Mouse (Mus musculus) hindbrain, postnatal 0 days (tissue): ENCODE data around the gene Ifnar2. TPM values are rescaled to one million over a fixed set of nuclear protein-coding genes. Genes with fewer than 3 reads are reported as not detected.

ENCODE experiments used
- ATAC-seq: fragments of 200-750 bp; cut with Nextera tagmentation; 2 replicates; pipeline ENCODE4 v1.8.0; 2017; ENCODE audit warnings: mild to moderate bottlenecking, moderate TSS enrichment, moderate library complexity
- DNase-seq: peaks from one replicate; pipeline ENCODE4 v3.0.0-alpha.2; 2015; ENCODE audit warnings: low spot score
- H3K27ac ChIP-seq: fragments of 300-500 bp; sonication (generic); 2 replicates; pipeline ENCODE4 v1.5.1; 2014; ENCODE audit warnings: mild to moderate bottlenecking
- H3K27me3 ChIP-seq: fragments of 300-500 bp; sonication (generic); 2 replicates; pipeline ENCODE4 v1.6.1; 2014; ENCODE audit warnings: low read length, mixed read lengths; ENCODE audit not compliant: insufficient read depth
- H3K36me3 ChIP-seq: fragments of 300-500 bp; sonication (generic); 2 replicates; pipeline ENCODE4 v1.6.1; 2014; ENCODE audit warnings: low read length, mixed read lengths; ENCODE audit not compliant: insufficient read depth
- H3K4me1 ChIP-seq: fragments of 300-500 bp; sonication (generic); 2 replicates; pipeline ENCODE4 v1.6.1; 2014; ENCODE audit warnings: antibody characterized with exemption, low read length, mixed read lengths; ENCODE audit not compliant: insufficient read depth
- H3K4me2 ChIP-seq: fragments of 300-500 bp; sonication (generic); 2 replicates; pipeline ENCODE4 v1.6.1; 2014; ENCODE audit warnings: low read depth, mild to moderate bottlenecking, low read length, moderate library complexity, mixed read lengths
- H3K4me3 ChIP-seq: fragments of 300-500 bp; sonication (generic); 2 replicates; pipeline ENCODE4 v1.5.1; 2014; ENCODE audit warnings: low read length
- H3K9ac ChIP-seq: fragments of 300-500 bp; sonication (generic); replicated peaks from 2 replicates; pipeline ENCODE4 v1.6.1; 2014; ENCODE audit warnings: mild to moderate bottlenecking, low read length, moderate library complexity, mixed read lengths
- H3K9me3 ChIP-seq: fragments of 300-500 bp; sonication (generic); 2 replicates; pipeline ENCODE4 v1.6.1; 2016; ENCODE audit warnings: low read length, mixed read lengths
- CTCF ChIP-seq: IDR thresholded peaks from 2 replicates; pipeline ENCODE4 v1.5.1; 2016; ENCODE audit warnings: antibody characterized with exemption, control low read depth, low read depth
- WGBS: fragments of 180-500 bp; shearing (Covaris S2); extraction: QIAGEN DNeasy Blood & Tissue Kit; methylation state at CpG from one replicate; pipeline ENCODE4 v1.1.7; 2014; 5-methylcytosine and 5-hydroxymethylcytosine counted together
- polyA plus RNA-seq: library from polyadenylated mRNA; unstranded; fragments of >200 nt; fragmentation: Nextera tagmentation; extraction: Ambion mirVana; gene quantifications from 2 replicates; pipeline ENCODE4 v1.2.1, GENCODE M21; 2015
- total RNA-seq: library from RNA; depleted of rRNA; stranded (reverse); fragments of >200 nt; gene quantifications from 2 replicates; pipeline ENCODE4 v1.2.3, GENCODE M21; 2014; rRNA removed

Gene Ifnar2
- 18.3 and 20.9 TPM in 2 replicates for total RNA-seq
- 49.9 and 51.7 TPM in 2 replicates for polyA plus RNA-seq

GRCm38 (mm10) chr16:91372577-91373472, at the start of gene Ifnar2:
Gene Ifnar2 (plus strand): TSS chr16:91372783.
- WGBS: under 1% methylated on average over 61 of the region's 62 CpGs
- peaks cover 5% of the 10 kb centered on the region; the same call in 1 of the 2 replicates for H3K4me1 ChIP-seq
- H3K4me3 ChIP-seq: peak within 1 kb of the TSS; percentile 76
- H3K27ac ChIP-seq: peak within 1 kb of the TSS; percentile 95
- H3K9me3 ChIP-seq: no peaks in the 10 kb centered on the region
- H3K27me3 ChIP-seq: no peaks in the 10 kb centered on the region
- peak; percentile 87 for DNase-seq
- H3K4me2 ChIP-seq: peak within 1 kb of the TSS; percentile 71
- peak; percentile 26 for TF ChIP-seq CTCF
- H3K9ac ChIP-seq: peak within 1 kb of the TSS; percentile 92
- ATAC-seq: peak; percentile 97
- no peaks in the 10 kb centered on the region for H3K36me3 ChIP-seq

GRCm38 (mm10) chr16:91327605-91328004, 45.0 kb upstream of the Ifnar2 start:
- no peak for TF ChIP-seq CTCF
- H3K27ac ChIP-seq: no peak overlapping the region
- WGBS: 55% methylated on average over 7 of the region's 7 CpGs
- peaks cover 3% of the 10 kb centered on the region; the same call in 1 of the 2 replicates for H3K4me1 ChIP-seq
- no peak overlapping the region for H3K4me2 ChIP-seq
- H3K9me3 ChIP-seq: no peaks in the 10 kb centered on the region
- H3K36me3 ChIP-seq: no peaks in the 10 kb centered on the region
- ATAC-seq (peak; percentile 73; the same call in 1 of the 2 replicates), DNase-seq (peak; percentile 55)
- H3K4me3 ChIP-seq: no peak overlapping the region
- no peaks in the 10 kb centered on the region for H3K27me3 ChIP-seq
- H3K9ac ChIP-seq: no peak overlapping the region

- no peaks in the 10 kb centered on the region for H3K9me3 ChIP-seq
- 57% methylated on average over 19 of the region's 19 CpGs for WGBS
- no peaks in the 10 kb centered on the region for H3K27me3 ChIP-seq
- ATAC-seq (peak; percentile 80), DNase-seq (peak; percentile 70)
- no peak overlapping the region for H3K9ac ChIP-seq
- no peak overlapping the region for H3K4me2 ChIP-seq
- no peak for TF ChIP-seq CTCF
- H3K27ac ChIP-seq: no peak overlapping the region
- peaks cover 3% of the 10 kb centered on the region; the same call in 1 of the 2 replicates for H3K4me1 ChIP-seq
- no peak overlapping the region for H3K4me3 ChIP-seq
- no peaks in the 10 kb centered on the region for H3K36me3 ChIP-seq
Observed at GRCm38 (mm10) chr16:91328922-91329321, 43.7 kb upstream of the Ifnar2 start.

GRCm38 (mm10) chr16:91330496-91330895, 42.1 kb upstream of the Ifnar2 start:
- ATAC-seq: no peak
- H3K27ac ChIP-seq: no peak overlapping the region
- WGBS: 70% methylated on average over 6 of the region's 6 CpGs

GRCm38 (mm10) chr16:91331153-91331552, 41.4 kb upstream of the Ifnar2 start:
- Histone ChIP-seq H3K4me3 (no peak overlapping the region), H3K36me3 (no peaks in the 10 kb centered on the region), H3K9ac (no peak overlapping the region), H3K27ac (no peak overlapping the region), H3K27me3 (no peaks in the 10 kb centered on the region), H3K9me3 (no peaks in the 10 kb centered on the region), H3K4me1 (peaks cover 3% of the 10 kb centered on the region; the same call in 1 of the 2 replicates), H3K4me2 (no peak overlapping the region)
- ATAC-seq (no peak), DNase-seq (no peak)
- WGBS: 45% methylated on average over 5 of the region's 5 CpGs
- TF ChIP-seq CTCF: no peak

More at GRCm38 (mm10) chr16:91330496-91330895, 42.1 kb upstream of the Ifnar2 start:
- no peaks in the 10 kb centered on the region for H3K9me3 ChIP-seq
- no peaks in the 10 kb centered on the region for H3K36me3 ChIP-seq
- H3K9ac ChIP-seq: no peak overlapping the region
- TF ChIP-seq CTCF: no peak
- no peaks in the 10 kb centered on the region for H3K27me3 ChIP-seq
- no peak for DNase-seq
- peaks cover 3% of the 10 kb centered on the region; the same call in 1 of the 2 replicates for H3K4me1 ChIP-seq
- H3K4me2 ChIP-seq: no peak overlapping the region
- no peak overlapping the region for H3K4me3 ChIP-seq

- no peaks in the 10 kb centered on the region for H3K9me3 ChIP-seq
- no peak for TF ChIP-seq CTCF
- no peak overlapping the region for H3K27ac ChIP-seq
- no peak overlapping the region for H3K4me2 ChIP-seq
- H3K4me1 ChIP-seq: no peaks in the 10 kb centered on the region
- no peak for DNase-seq
- no peaks in the 10 kb centered on the region for H3K36me3 ChIP-seq
- no peaks in the 10 kb centered on the region for H3K27me3 ChIP-seq
- no peak overlapping the region for H3K4me3 ChIP-seq
- 70% methylated on average over 7 of the region's 7 CpGs for WGBS
- no peak overlapping the region for H3K9ac ChIP-seq
- no peak for ATAC-seq
Observed at GRCm38 (mm10) chr16:91332880-91333279, 39.7 kb upstream of the Ifnar2 start.
